Mouse (Mus musculus): ENCODE data around the gene Slc43a2.

GRCm38 (mm10) chr11:75608776-75609175 is 77.3 kb downstream of the Slc43a2 start:
- TF ChIP-seq CTCF (conservative IDR thresholded peaks at IDR 0.05; ENCODE audit: insufficient read depth, insufficient read length, low read depth, low read length), result no peak
- no peak for TF ChIP-seq POLR2A (IDR thresholded peaks at IDR 0.05; ENCODE audit: low read depth, low read length)

All from kidney, adult 2 months (tissue).